Mouse (Mus musculus) monocyte, adult 5-6 weeks (primary cell): Measurements from ENCODE around the gene Arvcf. TPM values are rescaled to one million over a fixed set of nuclear protein-coding genes. Genes with fewer than 3 reads are reported as not detected.

Experiments used
- ATAC-seq: fragments of 153-309, 156-312 bp; replicated peaks from 2 replicates; pipeline ENCODE4 v1.8.0; 2017; ENCODE audit warnings: mild to moderate bottlenecking; ENCODE audit not compliant: low TSS enrichment, insufficient number of reproducible peaks, severe bottlenecking, poor library complexity, low FRiP score
- total RNA-seq: library from RNA; stranded (forward); fragments of 200-1000, 200-491, 200-594 nt; gene quantifications from 3 replicates; pipeline ENCODE4 v1.2.3, GENCODE M21; 2017

Arvcf gene
- total RNA-seq, 1 experiment from 2014 or later: 2.2 TPM

- no peak for ATAC-seq
Measured at GRCm38 (mm10) chr16:18420571-18420970, 72.6 kb downstream of the Arvcf start.

- ATAC-seq: no peak
Measured at GRCm38 (mm10) chr16:18423203-18423914, 75.4 kb downstream of the Arvcf start.

- ATAC-seq: no peak
Measured at GRCm38 (mm10) chr16:18423915-18424265, 75.9 kb downstream of the Arvcf start.

- no peak for ATAC-seq
Measured at GRCm38 (mm10) chr16:18424364-18425045, 76.5 kb downstream of the Arvcf start.

- no peak for ATAC-seq
Measured at GRCm38 (mm10) chr16:18425475-18426214, 77.7 kb downstream of the Arvcf start.

- peak; percentile 72 for ATAC-seq
Measured at GRCm38 (mm10) chr16:18426215-18426791, 78.3 kb downstream of the Arvcf start, which contains the start of gene Txnrd2. TSS of gene Txnrd2 (plus strand) at chr16:18426384.

- no peak for ATAC-seq
Measured at GRCm38 (mm10) chr16:18426802-18427280, 78.9 kb downstream of the Arvcf start, which contains the start of gene Comt. TSS of gene Comt (minus strand) at chr16:18426852.

- ATAC-seq: no peak
Measured at GRCm38 (mm10) chr16:18428011-18428515, 80.1 kb downstream of the Arvcf start.

GRCm38 (mm10) chr16:18428516-18429042 is 80.6 kb downstream of the Arvcf start:
- ATAC-seq: no peak

- no peak for ATAC-seq
Measured at GRCm38 (mm10) chr16:18429641-18430040, 81.7 kb downstream of the Arvcf start.

GRCm38 (mm10) chr16:18430641-18431212 is 82.7 kb downstream of the Arvcf start:
- no peak for ATAC-seq

GRCm38 (mm10) chr16:18433341-18433920 is 85.4 kb downstream of the Arvcf start:
- ATAC-seq: no peak

GRCm38 (mm10) chr16:18436128-18436527 is 88.1 kb downstream of the Arvcf start:
- ATAC-seq: no peak

- ATAC-seq: peak; percentile 89
Measured at GRCm38 (mm10) chr16:18443385-18443841, 95.4 kb downstream of the Arvcf start.

GRCm38 (mm10) chr16:18447243-18447642 is 99.3 kb downstream of the Arvcf start:
- no peak for ATAC-seq

GRCm38 (mm10) chr16:18448104-18448503 is 100.1 kb downstream of the Arvcf start:
- ATAC-seq: no peak

- ATAC-seq: no peak
Measured at GRCm38 (mm10) chr16:18449005-18449404, 101.0 kb downstream of the Arvcf start.
